Mouse (Mus musculus): ENCODE results near the gene Gm29609.

Gm29609 gene

DNA sequence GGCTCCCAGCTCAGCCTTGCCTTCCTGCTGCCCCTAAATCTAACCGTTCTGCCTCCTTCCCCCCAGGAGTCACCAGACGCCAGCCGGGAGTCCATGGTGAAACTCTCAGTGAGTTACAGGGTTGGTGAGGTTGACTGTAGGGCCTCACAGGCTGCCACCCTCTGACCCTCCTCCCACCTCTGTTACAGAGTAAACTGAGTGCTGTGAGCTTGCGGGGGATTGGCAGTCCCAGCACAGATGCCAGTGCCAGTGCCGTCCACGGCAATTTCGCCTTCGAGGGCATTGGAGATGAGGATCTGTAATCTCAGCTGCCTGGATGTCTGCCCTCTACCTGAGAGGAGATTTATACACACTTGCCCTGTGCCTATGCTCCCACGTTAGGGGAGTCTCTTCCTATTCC lies 18.5 kb upstream of the Gm29609 start:
- no peak for DNase-seq (ENCODE audit: low spot score in 2 of 2)

DNA sequence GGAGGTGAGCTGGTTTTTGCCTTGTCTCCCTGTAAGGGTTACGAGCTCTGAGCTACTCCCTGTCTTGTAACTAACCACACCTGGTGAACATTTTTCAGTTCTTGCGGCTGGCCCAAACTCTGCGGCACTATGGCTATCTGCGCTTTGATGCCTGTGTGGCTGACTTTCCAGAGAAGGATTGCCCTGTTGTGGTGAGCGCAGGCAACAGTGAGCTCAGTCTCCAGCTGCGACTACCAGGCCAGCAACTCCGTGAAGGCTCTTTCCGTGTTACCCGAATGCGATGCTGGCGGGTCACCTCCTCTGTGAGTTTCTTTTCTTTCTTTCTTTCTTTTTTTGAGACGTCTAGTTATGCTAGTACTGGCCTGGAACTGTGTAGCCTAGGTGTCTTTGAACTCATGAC lies 17.4 kb upstream of the Gm29609 start:
- DNase-seq (ENCODE audit: low spot score in 2 of 2), result no peak

DNA sequence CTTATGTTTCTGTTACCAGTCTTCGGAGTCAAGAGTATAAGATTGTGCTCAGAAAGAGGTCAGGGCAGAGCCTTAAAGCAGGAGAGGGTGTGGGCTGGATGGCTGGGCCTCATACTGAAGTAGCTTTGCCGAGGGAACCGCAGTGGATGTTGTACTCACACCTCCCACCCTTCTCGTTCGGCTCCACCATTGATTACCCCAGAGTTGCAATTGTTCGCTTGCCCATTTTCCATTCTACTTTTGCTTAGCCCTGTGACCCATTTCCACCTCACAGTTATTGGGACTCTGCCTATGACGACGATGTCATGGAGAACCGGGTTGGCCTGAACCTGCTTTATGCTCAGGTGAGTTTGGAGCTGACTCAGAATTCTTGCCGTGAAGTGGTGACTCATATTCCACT lies 16.5 kb upstream of the Gm29609 start:
- DNase-seq (ENCODE audit: low spot score in 2 of 2), result no peak

DNA sequence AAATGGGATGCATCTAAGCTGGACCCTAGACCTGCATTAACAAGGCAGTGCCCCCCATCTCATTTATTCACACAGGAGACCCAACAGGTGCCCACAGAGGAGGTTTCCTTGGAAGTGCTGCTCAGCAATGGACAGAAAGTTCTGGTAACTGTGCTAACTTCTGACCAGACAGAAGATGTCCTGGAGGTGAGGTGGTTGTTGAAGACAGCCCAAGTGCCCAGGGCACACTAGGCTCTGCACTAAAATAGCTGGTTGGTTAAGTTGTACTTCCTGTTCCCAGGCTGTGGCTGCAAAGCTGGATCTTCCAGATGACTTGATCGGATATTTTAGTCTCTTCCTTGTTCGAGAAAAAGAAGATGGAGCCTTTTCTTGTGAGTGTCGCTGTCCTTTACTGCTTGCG lies 16.0 kb upstream of the Gm29609 start:
- DNase-seq (ENCODE audit: low spot score in 2 of 2), result no peak

DNA sequence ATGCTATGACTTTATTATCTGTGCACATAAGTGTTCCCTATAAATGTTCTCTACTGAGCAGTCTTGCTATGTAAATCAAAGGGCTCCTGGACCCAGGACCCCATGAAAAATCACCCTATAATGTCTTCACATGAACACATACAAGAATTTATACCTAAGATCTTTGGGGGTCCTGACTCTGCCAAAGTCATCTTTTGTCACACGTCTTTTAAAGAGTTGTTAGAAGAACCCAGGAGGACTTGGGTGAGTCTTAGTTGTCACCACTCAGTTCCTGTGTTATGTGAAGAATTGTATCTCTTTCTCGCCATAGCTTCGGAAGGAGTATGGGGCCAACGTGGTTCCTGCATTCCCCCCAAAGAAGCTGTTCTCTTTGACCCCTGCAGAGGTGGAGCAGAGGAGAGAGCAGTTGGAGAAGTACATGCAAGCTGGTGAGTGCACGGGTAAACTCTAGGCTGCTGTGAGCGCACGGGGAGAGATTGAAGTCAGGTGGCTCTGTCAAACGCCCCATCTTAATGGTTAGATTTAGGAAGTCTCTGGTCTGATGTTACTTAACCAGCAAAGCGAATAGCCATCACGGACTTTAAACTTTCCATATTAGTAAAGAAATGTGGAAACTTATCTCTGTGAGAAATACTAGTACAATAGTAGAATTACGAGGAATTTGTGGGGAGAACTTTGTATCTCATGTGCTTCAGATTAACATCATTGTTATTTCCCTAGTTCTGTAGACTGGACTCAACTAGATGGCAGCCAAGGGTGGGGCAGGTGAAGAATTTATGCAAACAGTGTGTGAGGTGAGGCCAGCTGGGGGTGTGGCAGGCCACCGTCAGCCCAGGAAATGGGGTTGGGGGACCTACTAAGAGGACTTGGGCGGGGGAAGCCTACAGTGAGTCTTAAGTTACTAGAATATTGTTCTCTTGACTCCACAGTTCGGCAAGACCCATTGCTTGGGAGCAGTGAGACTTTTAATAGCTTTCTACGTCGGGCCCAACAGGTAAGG lies 15.1 kb upstream of the Gm29609 start:
- DNase-seq (ENCODE audit: low spot score in 2 of 2), result no peak

DNA sequence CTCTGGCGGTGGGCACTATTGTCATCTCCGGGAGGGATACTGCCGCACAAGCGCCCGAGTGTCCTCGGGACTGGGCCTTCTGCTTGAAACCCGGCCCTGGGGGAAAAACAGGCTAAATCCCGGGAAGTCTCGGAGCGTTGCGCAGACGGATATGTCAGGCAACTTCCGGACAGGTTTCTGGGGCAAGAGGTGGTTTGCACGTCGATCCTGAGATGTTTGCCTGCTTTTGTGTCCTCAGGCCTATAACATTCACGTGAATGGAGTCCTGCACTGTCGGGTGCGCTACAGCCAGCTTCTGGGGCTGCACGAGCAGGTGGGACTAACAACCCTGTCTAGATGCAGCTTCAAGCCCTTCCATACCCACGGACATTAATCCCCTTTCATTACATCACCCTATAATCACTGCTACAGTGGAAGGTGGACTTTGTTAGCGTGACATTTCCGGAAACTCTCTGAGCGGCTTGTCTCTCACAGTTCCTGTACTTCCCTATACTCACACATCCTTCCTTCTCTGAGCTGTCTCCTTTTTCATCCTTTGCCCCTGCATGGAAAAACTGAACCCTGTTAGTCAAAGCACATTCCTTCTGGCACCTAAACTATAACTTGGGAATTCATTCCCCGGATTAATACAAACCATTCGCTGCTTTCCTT lies 14.0 kb upstream of the Gm29609 start:
- DNase-seq (ENCODE audit: low spot score in 2 of 2), result no peak

DNA sequence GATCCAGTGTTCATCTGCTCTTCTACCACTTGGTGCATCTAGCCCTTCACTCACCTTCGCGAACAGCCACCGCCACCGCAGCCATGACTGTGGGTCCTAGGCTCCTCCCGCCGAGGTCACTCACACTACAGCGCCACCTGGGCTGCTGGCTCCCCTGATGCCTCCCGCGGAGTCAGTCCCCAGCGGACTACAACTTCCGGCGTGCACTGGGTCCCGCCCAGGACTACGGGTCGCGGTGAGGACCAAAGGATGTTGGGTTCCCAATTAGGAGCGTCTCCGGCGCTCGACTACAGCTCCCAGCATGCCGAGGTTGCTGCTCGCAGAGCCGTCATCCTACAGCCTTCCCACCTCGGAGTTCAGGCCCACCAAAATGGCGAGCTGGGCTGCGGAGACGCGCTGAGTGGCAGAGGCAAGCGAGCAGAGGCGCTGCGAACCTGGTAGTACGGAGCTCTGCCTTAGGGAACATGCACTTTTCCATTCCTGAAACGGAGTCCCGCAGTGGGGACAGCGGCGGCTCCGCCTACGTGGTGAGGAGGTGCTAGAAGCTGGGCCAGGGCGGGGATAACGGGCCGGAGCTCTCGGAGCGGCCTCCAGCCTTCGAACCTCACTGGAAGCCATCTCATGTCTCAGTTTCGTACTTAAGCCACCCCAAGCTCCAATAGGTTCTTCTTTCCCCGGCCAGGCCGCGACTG lies 13.4 kb upstream of the Gm29609 start, which contains the start of the genes Snx17 and Eif2b4:
TSS of gene Snx17 (plus strand) at position 289 of the 692 bp plus-strand sequence.
TSS of gene Eif2b4 (minus strand) at position 492 of the 692 bp plus-strand sequence.
- peak; percentile 100 for DNase-seq (ENCODE audit: low spot score in 2 of 2)

DNA sequence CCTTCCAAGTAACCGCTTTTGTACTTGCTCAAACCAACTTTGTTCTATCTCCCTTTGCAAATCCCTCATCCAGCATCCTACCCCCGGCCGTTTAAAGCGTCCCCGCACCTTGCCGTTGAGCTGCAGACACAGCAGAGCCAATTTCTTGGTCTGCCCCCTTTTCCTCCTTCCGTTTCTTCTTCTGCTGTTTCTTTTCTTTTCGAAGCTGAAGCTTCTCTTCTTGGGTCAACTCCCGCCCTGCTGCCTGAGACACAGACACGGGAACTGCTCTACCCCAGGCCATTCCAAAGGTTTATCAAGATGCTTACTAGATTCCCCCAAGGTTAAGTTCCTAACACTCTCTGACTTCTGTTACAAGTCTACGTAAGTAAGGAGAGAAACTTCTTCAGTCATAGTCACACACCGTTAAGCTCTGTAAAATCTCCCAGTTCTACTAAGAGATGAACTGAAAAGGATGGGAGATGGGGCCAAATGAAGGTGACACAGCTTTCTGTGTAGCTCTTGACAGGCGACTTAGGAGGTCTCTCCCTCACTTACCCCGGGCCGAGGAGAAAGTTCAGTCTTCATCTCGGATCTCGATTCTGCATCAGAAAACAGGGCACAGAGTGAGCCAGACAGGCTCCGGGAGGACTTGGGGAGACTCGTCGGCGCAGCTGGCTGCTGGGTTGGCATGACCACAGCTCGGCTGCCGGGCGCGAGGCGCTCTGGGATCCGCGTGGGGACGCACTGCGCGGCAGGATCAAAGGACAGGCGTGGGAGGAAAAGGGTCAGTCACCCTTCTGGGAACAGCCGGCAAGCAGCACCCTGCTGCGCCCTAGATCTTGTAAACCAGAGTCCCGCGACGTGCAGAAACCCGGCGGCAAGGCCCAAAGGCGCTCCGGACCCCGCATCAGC lies 12.6 kb upstream of the Gm29609 start:
- no peak for DNase-seq (ENCODE audit: low spot score in 2 of 2)

DNA sequence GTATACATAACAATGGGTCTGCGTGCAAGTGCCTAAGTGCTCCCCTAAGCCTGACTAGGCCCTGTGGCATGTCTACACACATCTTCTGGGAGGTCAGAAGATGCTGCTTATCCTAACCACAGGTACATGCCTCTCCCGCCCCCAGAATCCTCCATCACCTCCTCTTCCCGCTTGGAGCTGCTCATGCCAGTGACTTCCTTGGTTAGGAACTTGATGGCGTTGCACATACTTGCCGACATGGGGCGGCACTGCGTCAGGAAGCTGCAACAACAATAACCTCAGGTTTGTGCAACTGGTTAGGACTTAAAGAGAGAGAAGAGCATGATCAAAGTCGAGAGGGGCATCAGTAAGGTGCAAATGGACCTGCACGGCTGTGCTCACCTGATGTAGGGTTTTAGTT lies 10.5 kb upstream of the Gm29609 start:
- DNase-seq (ENCODE audit: low spot score in 2 of 2), result no peak

DNA sequence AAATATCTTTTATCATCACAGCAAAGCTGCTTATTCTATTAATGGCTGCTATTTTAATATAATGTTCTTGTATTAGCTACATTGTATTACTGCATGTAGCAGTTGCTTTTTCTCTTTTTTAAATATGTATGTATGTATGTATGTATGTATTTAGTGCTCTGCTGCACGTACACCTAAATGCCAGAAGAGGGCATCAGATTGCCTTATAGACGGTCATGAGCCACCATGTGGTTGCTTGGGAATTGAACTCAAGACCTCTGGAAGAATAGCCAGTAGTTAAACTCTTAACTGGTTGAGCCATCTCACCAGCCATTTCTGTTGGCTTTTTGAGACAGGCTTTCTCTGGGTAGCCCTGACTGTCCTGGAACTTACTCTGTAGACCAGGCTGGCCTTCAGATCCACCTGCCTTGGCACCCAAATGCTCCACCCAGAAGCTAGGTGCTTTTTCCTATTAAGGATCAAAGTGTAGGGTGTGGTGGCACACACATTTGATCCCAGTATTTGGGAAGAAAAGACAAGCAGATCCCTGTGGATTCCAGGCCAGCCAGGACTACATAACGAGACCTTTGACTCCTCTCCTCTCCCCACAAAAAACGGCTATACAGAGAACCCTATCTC lies 8.6 kb upstream of the Gm29609 start:
- DNase-seq (ENCODE audit: low spot score in 2 of 2), result no peak

DNA sequence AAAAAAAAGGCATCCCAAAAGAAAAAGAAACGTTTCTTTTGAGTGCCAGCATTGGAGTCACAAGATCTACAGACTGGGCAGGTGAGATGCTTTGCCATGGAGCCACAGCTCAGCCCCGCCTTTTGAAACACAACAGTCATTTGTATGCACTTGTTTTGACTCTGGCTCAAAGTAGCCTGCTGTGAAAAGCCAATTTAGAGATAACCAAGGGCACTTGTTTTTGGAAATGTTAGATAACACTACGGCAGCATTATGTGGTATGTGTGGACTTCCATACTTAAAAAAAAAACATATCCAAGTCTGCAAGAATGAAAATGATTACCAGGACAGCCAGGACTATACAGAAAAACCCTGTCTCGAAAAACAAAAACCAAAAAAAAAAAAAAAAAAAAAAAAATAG lies 4.0 kb upstream of the Gm29609 start:
- no peak for DNase-seq (ENCODE audit: low spot score in 2 of 2)

DNA sequence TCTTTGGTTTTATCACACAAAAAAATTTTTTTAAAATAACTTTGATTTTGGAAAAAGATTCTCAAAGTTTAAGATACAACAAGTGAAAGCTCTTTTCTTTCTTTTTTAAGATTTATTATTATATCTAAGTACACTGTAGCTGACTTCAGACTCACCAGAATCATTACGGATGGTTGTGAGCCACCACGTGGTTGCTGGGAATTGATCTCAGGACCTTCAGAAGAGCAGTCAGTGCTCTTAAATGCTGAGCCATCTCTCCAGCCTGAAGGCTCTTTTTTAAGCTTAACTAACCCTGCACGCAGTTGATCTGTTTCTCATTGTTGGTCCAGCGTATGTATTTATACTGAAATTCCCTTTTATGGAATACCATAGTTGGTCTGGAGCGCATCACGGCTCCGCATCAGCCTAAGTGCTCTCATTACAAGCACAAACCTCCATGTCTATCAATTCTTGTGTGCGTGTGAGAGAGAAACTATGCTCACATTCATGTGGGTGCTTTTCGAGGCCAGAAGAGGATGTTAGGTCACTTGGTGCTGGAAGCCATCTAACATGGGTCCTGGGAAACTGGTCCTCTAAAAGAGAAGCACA lies 1.6 kb upstream of the Gm29609 start:
- no peak for DNase-seq (ENCODE audit: low spot score in 2 of 2)

DNA sequence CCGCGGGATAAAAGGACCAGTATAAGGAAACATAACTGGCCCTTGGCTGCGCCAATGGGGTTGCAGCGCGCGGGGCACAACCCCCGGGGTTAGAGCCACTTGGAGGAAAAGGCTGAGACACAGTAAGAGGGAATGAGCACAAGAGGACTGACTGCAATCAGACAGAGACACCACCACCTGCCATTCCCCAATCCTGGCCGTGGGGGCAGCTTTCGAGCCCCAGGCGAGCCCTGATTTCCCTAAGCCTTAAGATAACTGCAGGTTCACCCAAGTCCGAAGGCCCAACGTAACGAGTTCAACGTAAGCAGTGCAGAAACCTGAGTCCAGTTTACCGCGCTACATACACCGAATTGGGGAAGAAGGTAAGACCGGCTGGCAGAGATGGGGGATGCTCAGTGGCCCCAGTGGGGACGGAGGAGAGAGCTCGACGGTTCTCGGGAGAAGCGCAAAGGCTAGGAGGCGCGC lies 378 bp downstream of the Gm29609 start:
- DNase-seq (ENCODE audit: low spot score in 2 of 2), result peak in 1 of 2 experiments; percentile 24

DNA sequence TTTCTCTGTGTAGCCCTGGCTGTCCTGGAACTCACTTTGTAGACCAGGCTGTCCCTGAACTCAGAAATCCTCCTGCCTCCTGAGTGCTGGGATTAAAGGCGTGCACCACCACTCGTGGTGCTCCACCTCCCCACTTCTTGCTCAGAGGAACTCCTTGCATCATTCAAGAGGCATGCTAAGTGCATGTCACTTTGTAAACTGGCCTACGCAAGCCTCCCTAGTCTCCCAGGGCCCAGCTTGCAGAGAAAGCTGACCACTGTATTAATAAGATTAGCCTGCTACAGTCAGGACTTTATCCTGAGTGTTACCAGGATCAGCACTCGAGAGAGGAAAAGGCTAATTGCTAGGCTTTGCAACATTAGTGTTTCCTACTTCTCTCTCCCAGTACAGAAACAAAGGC lies 11.1 kb downstream of the Gm29609 start:
- DNase-seq (ENCODE audit: low spot score in 2 of 2), result no peak

DNA sequence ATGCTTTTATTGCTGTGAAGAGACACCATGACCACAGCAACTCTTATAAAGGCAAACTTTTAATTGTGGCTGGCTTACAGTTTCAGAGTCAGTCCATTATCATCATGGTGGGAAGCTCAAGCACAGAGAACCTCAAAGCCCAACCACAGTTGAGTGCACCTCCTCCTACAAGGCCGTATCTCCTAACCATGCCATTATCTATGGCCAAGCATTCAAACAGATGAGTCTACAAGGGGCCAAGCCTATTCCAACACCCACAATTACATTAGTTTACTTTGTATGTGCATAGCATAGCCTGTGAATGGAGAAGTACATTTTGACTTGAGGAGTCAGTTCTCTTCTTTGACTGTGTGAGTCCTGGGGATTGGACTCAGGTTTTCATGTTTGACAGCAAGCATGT lies 14.8 kb downstream of the Gm29609 start:
- no peak for DNase-seq (ENCODE audit: low spot score in 2 of 2)

DNA sequence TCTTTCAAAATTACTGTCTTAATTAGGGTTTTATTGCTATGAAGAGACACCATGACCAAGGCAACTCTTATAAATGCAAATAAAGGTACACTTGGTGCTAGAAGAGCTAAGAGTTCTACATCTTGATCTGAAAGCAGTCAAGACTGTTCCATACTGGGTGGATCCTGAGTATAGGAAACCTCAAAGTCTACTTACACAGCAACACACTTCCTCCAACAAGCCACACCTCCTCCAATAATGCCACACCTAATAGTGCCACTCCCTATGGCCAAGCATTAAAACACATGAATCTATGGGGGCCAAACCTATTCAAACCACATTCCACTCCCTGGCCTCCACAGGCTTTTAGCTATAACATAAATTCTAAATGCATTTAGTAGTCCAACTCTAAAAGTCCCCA lies 17.2 kb downstream of the Gm29609 start:
- no peak for DNase-seq (ENCODE audit: low spot score in 2 of 2)

DNA sequence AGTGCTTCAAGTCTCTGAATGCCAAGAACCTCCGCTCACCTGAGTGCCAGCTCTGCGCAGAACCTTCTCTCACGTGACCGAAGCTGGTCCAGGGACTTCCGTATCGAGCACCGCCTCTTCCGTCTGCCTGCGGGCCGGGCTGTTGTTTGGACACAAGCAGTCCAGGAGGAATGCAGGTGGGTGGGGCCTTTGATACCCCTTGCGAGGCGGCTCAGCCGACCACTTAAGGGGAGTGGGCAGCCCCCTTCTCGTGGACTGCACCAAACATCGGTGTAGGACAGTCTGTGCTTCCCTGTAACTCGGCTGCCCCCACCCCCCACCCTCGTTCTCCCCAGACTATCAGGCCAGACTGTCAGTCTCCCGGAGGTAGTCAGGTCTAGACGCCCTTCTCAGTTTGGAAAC lies 25.6 kb downstream of the Gm29609 start, which contains the start of gene Mpv17:
TSS of gene Mpv17 (minus strand) at position 100 of the 402 bp plus-strand sequence.
- peak; percentile 81 to 90 for DNase-seq (ENCODE audit: low spot score in 2 of 2)

DNA sequence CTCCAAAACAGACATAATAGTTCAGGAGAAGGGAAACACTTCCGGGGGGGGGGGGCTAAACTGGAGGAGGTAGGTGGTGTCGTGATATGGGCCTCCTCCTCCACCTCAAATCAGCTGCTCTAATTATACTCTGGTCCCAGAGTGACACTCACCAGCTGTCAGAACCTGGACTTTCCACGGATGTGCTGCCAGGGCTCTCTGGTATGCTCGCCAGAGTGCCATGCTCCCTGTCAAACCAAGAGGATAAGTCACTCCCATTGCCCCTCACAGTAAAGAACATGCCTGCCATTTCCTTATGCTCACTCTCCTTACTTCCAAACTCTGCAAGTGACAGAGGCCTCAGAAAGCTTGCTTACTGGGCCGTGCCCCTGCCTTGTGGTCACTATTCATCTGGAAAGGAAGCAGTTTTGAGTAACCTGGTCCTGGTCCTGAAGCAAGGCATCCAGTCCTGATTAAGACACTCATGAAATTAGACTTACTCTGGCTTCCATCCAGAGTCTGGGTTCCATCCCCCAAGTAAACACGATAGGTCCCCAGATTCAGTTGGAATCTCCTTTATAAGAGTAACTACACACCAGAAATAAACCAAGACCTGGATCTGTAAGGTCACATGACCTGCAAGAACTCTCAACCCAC lies 26.1 kb downstream of the Gm29609 start:
- no peak for DNase-seq (ENCODE audit: low spot score in 2 of 2)

DNA sequence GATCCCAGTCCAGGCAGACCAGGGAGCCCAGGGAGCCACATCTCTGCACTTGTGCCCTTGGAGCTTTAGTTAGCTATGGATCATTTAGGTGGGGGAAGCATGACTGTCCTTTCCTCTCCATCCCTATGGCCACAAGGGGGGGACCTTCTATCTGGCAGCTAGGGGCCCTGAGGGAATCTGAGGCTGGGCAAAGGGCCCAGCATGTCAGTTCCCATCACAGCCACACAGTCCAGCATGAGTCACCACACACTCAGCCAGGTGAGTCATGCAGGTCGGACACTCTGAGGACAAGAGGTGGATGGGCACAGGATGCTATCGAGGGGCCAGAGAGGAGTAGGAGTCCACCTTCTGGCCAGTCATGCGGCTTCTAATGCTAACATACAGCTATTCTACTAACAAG lies 28.0 kb downstream of the Gm29609 start:
- no peak for DNase-seq (ENCODE audit: low spot score in 2 of 2)

DNA sequence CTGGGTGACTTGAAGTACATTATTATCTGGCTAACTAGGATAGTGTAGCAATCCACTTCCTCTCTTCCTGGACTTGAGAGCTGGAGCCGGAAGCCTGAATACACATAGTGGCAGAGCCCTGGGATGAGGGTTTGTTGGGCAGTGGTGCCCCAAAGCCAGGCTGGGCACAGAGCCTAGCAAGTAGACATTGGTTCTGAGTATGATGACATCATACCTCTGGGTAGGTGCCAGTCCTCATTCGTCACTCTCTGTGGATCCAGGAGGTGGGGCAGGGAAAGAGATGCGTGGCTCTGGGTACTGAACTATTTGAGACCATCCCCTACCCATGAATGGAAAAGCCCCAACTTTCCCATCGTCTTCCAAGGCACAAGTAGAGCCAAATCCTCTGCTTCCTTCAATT lies 29.9 kb downstream of the Gm29609 start:
- no peak for DNase-seq (ENCODE audit: low spot score in 2 of 2)
